Mouse (Mus musculus) heart, embryonic 14.5 days (tissue): ENCODE measurements around the gene Srrm2. TPM values are rescaled to one million over a fixed set of nuclear protein-coding genes. Genes with fewer than 3 reads are reported as not detected.
A peak's percentile ranks its signal among the peaks of the same experiment; 100 is the strongest.

ENCODE experiments used
- ATAC-seq: fragments of 200-750 bp; cut with Nextera tagmentation; 2 replicates; pipeline ENCODE4 v1.8.0; 2017; ENCODE audit warnings: low read depth, moderate TSS enrichment; ENCODE audit not compliant: insufficient number of reproducible peaks, insufficient read depth, low FRiP score
- H3K27ac ChIP-seq, 2 experiments: fragments of 200-500 bp in 1 of 2; fragments of 300-500 bp in 1 of 2; sonication (generic) in 1 of 2; replicated peaks in 1 of 2; 2 replicates each; pipeline ENCODE4 v1.5.1; 2012 to 2014; ENCODE audit warnings: low read depth in 2 of 2, low read length in 2 of 2, control low read depth in 1 of 2, mild to moderate bottlenecking in 1 of 2, mixed read lengths in 1 of 2; ENCODE audit not compliant: control insufficient read depth in 1 of 2, insufficient read depth in 1 of 2
- H3K27me3 ChIP-seq: fragments of 300-500 bp; sonication (generic); 2 replicates; pipeline ENCODE4 v1.6.1; 2014; ENCODE audit warnings: mild to moderate bottlenecking, low read length, control low read depth; ENCODE audit not compliant: control insufficient read depth, insufficient read depth
- H3K36me3 ChIP-seq: fragments of 300-500 bp; sonication (generic); 2 replicates; pipeline ENCODE4 v1.6.1; 2014; ENCODE audit warnings: mild to moderate bottlenecking, control low read depth, low read length, mixed read lengths; ENCODE audit not compliant: control insufficient read depth, insufficient read depth
- H3K4me1 ChIP-seq, 2 experiments: fragments of 200-500 bp in 1 of 2; fragments of 300-500 bp in 1 of 2; sonication (generic) in 1 of 2; 2 replicates each; pipeline ENCODE4 v1.6.1; 2012 to 2014; ENCODE audit warnings: low read length in 2 of 2, control low read depth in 1 of 2, mixed read lengths in 1 of 2; ENCODE audit not compliant: control insufficient read depth in 2 of 2, insufficient read depth in 2 of 2
- H3K4me2 ChIP-seq: fragments of 300-500 bp; sonication (generic); 2 replicates; pipeline ENCODE4 v1.6.1; 2014; ENCODE audit warnings: mild to moderate bottlenecking, low read length
- H3K4me3 ChIP-seq, 2 experiments: fragments of 200-500 bp in 1 of 2; fragments of 300-500 bp in 1 of 2; sonication (generic) in 1 of 2; 2 replicates each; pipeline ENCODE4 v1.5.1; 2012 to 2014; ENCODE audit warnings: low read length in 2 of 2, mild to moderate bottlenecking in 2 of 2, control low read depth in 1 of 2, low read depth in 1 of 2, moderate library complexity in 1 of 2; ENCODE audit not compliant: control insufficient read depth in 1 of 2, insufficient read depth in 1 of 2
- H3K9ac ChIP-seq: fragments of 300-500 bp; sonication (generic); 2 replicates; pipeline ENCODE4 v1.6.1; 2014; ENCODE audit warnings: mild to moderate bottlenecking, low read length
- H3K9me3 ChIP-seq: fragments of 300-500 bp; sonication (generic); 2 replicates; pipeline ENCODE4 v1.6.1; 2016; ENCODE audit warnings: low read length, control low read depth; ENCODE audit not compliant: control insufficient read depth
- WGBS: fragments of 180-500 bp; shearing (Covaris S2); extraction: QIAGEN DNeasy Blood & Tissue Kit; methylation state at CpG from one replicate; pipeline ENCODE4 v1.1.7; 2014; 5-methylcytosine and 5-hydroxymethylcytosine counted together
- polyA plus RNA-seq: library from polyadenylated mRNA; unstranded; fragments of >200 nt; fragmentation: Nextera tagmentation; extraction: Ambion mirVana; gene quantifications from 2 replicates; pipeline ENCODE4 v1.2.1, GENCODE M21; 2014

Gene Srrm2
- polyA plus RNA-seq, 1 experiment from 2014 or later: 318 TPM

DNA sequence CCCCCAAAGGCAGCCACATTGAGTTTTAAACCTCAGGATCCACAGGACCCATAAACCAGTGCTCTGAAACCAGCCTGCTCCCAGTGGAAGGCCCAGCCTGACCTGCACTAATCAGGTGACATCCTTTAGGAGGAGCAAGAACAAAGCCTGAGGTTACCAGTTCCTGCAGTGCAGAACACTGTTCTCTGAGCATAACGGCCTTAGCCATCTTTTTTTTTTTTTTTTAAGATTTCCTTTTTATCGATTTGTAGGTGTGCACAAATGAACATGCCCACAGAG, 686 bp downstream of the Srrm2 start:
- Histone ChIP-seq H3K4me3 (peak overlapping the region; percentile 48 to 52), H3K4me2 (peak overlapping the region; percentile 68), H3K36me3 (no peaks in the 10 kb centered on the region), H3K9me3 (no peaks in the 10 kb centered on the region), H3K27ac (peak overlapping the region; percentile 78 to 88), H3K9ac (peak overlapping the region; percentile 76), H3K4me1 (peaks cover 13 to 16% of the 10 kb centered on the region in 2 experiments), H3K27me3 (no peaks in the 10 kb centered on the region)
- 53% methylated on average over 2 of the region's 2 CpGs for WGBS
- no peak for ATAC-seq

DNA sequence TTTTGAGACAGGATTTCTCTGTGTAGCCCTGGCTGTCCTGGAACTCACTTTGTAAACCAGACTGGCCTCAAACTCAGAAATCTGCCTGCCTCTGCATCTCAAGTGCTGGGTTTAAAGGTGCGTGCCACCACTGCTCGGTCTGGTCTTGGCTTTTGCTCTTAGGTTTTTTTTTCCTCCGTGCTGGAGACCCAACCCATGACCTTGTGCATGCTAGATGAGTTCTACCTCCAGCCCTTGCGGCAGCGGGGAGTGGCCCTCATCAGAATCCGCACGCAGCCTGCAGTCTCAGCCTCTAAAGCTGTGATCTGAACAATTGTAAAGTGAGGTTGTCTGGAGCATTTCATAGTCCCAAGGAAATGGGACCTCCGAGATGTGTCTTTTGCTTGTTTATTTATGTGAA, 5.0 kb downstream of the Srrm2 start:
- 93% methylated on average over 8 of the region's 8 CpGs for WGBS

DNA sequence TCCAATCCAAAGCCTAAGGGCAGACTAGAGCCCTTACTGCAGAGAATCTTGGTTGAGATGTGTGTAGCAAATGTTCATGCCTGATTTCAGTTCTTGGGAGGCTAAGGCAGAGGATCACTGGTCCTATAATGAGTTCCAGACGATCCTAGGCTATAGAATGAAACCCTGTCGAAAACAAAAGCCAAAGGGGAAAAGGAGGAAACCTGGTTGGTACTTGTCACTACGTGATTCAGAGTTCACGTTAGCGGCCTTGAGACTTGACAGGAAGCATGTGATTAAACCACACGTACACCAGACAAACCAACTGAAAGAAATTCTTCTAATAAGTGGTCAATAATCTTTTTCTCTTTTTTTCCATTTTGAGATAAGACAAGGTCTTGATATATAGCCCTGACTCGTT, 7.0 kb downstream of the Srrm2 start:
- no peak for ATAC-seq
- no peaks in the 10 kb centered on the region for H3K36me3 ChIP-seq
- H3K4me1 ChIP-seq: peaks cover 0 to 2% of the 10 kb centered on the region in 2 experiments; a peak in 2 of 4 replicates
- no peak overlapping the region for H3K4me2 ChIP-seq
- H3K9me3 ChIP-seq: no peaks in the 10 kb centered on the region
- no peak overlapping the region for H3K4me3 ChIP-seq
- H3K9ac ChIP-seq: no peak overlapping the region
- H3K27me3 ChIP-seq: no peaks in the 10 kb centered on the region
- H3K27ac ChIP-seq: no peak overlapping the region
- WGBS: 63% methylated on average over 7 of the region's 7 CpGs

More for the DNA sequence above, 5.0 kb downstream of the Srrm2 start:
- H3K36me3 ChIP-seq: no peaks in the 10 kb centered on the region
- H3K4me2 ChIP-seq: no peak overlapping the region
- H3K9ac ChIP-seq: no peak overlapping the region
- H3K27ac ChIP-seq: no peak overlapping the region
- H3K4me1 ChIP-seq: peaks cover 4 to 5% of the 10 kb centered on the region in 2 experiments; a peak in 3 of 4 replicates
- no peak for ATAC-seq
- no peaks in the 10 kb centered on the region for H3K27me3 ChIP-seq
- H3K9me3 ChIP-seq: no peaks in the 10 kb centered on the region
- no peak overlapping the region for H3K4me3 ChIP-seq

DNA sequence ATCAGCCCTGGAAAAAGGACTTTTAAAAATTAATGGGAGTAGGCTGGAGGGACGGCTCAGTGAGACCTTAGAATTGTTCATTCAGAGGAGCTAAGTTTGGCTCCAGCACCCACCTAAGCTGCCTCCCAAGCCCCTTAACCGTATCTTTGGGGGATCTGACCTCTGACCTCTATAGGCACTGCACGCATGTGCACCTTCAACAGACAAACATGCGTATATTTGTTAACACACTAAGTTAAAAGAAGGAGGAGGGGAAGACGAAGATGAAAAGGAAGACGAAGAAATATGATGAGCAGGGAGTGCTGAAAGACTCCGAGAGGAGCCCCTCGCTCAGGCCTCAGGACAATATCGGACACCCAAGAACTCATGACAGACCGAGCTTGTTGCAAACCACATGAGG, 11.3 kb downstream of the Srrm2 start:
- no peak overlapping the region for H3K9ac ChIP-seq
- no peak overlapping the region for H3K27ac ChIP-seq
- H3K4me1 ChIP-seq: peaks cover 5 to 20% of the 10 kb centered on the region in 2 experiments
- H3K27me3 ChIP-seq: no peaks in the 10 kb centered on the region
- no peak overlapping the region for H3K4me2 ChIP-seq
- no peak for ATAC-seq
- WGBS: 96% methylated on average over 10 of the region's 10 CpGs
- no peaks in the 10 kb centered on the region for H3K36me3 ChIP-seq
- no peak overlapping the region for H3K4me3 ChIP-seq
- H3K9me3 ChIP-seq: no peaks in the 10 kb centered on the region

DNA sequence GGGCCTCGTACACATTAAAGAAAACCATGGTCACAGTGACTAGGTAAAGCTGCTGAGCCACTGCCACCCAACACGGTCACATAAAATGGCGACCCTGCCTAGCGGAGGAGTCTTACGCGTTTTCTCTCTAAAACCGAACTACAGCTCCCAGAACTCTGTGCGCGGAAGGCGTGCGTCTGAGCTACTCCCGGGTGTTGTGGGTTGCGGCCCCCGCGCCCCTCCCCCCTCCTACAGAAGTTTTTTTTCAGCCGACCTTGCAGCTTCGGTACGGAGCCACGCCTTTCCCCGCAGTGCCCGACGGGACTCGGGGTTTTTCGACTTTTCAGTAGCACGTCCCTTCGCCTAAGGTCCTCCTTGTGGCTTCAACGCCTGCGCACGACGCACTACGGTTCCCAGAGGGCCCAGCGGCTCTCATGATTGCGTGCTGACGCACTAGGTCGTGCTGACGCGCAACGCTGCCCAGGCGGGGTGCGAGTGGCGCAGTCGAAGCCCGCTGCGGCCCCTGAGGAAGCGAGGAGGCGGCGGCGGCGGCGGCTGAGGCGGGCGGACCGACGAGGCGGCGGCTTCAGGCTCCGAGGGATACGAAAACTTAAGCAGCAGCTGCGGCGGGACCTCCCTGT, 12.5 kb downstream of the Srrm2 start:
- Histone ChIP-seq H3K9ac (peak overlapping the region; percentile 99), H3K36me3 (peaks cover 8% of the 10 kb centered on the region), H3K4me1 (peaks cover 5 to 26% of the 10 kb centered on the region in 2 experiments), H3K27me3 (no peaks in the 10 kb centered on the region), H3K27ac (peak overlapping the region; percentile 90 to 96), H3K4me3 (peak overlapping the region; percentile 93 to 98), H3K9me3 (no peaks in the 10 kb centered on the region), H3K4me2 (peak overlapping the region; percentile 94)
- under 1% methylated on average over 57 of the region's 60 CpGs for WGBS
- peak; percentile 96 for ATAC-seq

DNA sequence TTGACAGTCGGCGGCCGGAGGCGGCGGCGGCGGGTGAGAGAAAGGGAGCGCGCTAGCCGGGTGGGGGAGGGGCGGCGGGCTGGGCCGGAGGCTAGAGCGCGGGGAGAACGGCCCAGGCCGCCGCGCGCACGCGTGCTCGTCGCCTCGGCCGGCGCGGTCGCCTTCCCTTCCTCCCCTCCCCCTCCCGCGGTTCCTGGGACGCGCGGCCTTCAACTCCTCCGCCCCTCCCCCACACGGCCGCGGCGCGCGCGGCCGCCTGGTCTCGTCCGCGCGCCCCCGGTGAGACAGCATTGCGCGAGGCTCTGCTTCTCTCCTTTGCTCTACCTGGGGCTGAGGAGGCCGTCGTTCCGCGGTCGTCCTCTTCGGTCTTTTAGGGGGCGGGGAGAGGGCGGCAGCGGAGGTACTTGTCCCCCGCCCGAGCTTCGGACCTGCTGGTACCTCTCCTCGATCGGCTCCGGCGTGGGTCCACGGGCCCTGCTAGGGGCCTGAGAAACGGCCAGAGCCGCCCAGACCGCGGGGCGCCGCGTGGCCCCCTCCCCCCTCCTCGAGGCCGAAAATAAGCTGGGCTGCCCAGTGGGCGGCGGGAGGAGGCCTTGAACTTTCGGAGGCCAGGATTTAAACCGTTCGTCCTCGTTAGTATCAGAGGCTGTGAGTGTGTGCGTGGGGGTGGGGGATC, 13.2 kb downstream of the Srrm2 start:
- under 1% methylated on average over 69 of the region's 83 CpGs for WGBS

DNA sequence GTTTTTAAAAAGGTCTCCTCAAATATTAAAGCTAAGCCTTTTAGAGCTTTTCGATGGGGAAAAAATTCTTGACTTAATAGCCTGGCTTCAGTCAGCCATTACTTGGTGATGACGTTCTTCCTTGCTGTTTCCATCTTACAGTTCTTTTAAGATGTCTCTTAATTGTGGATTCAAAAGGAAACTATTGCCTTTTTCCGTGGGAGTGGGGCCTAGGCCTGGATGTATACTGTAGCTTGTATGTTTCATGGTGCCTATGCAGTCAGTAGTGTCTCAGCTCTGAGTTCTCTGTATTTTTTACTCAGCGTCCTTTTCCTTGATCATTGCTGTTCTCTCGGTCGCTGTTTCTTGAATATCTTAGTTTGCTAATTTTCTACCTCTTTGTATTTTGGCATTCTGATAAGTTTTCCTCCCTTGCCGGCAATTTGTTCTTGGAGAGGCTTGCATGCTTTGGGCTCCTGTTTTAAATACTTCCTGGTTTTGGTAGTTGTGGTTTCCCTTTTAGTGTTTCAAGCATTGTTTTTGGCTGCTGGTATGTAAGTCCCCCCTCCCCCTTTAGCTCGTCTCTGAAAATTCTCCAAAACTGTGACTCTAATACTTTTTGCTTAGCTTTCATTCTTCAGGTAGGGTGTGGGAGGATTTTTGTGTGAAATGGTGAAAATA, 14.2 kb downstream of the Srrm2 start:
- WGBS: 2% methylated on average over 8 of the region's 8 CpGs
- no peak for ATAC-seq
- Histone ChIP-seq H3K27me3 (no peaks in the 10 kb centered on the region), H3K4me3 (peak overlapping the region; percentile 93 to 98), H3K4me2 (peak overlapping the region; percentile 94), H3K4me1 (peaks cover 5 to 26% of the 10 kb centered on the region in 2 experiments), H3K9ac (peak overlapping the region; percentile 99), H3K36me3 (peaks cover 25% of the 10 kb centered on the region), H3K27ac (peak overlapping the region in 1 of 2 experiments; percentile 96; a peak in 1 of 4 replicates), H3K9me3 (no peaks in the 10 kb centered on the region)

More for the DNA sequence above, 13.2 kb downstream of the Srrm2 start:
- Histone ChIP-seq H3K9me3 (no peaks in the 10 kb centered on the region), H3K27ac (peak overlapping the region; percentile 86 to 96), H3K9ac (peak overlapping the region; percentile 99), H3K27me3 (no peaks in the 10 kb centered on the region), H3K4me1 (peaks cover 5 to 26% of the 10 kb centered on the region in 2 experiments), H3K36me3 (peaks cover 14% of the 10 kb centered on the region), H3K4me3 (peak overlapping the region; percentile 93 to 98), H3K4me2 (peak overlapping the region; percentile 94)
- ATAC-seq: peak; percentile 66
